Mouse (Mus musculus) granulocyte monocyte progenitor cell, adult 5-6 weeks (primary cell): ENCODE data around the gene Tns3. TPM values are rescaled to one million over a fixed set of nuclear protein-coding genes. Genes with fewer than 3 reads are reported as not detected.
"Not testable (repeated sequence)": the region's sequence is repeated elsewhere in the genome, so short reads cannot be mapped to it uniquely, and the experiment has no call there.

Experiments used
- ATAC-seq: replicated peaks from 2 replicates; pipeline ENCODE4 v1.8.0; 2016; ENCODE audit warnings: mild to moderate bottlenecking, moderate TSS enrichment, inconsistent platforms; ENCODE audit not compliant: poor library complexity, severe bottlenecking
- total RNA-seq, 2 experiments: library from RNA; stranded (forward) in 1 of 2; stranded (reverse) in 1 of 2; fragments of 200-712, 200-1000 nt in 1 of 2; fragments of >200 nt in 1 of 2; fragmentation: Nextera tagmentation in 1 of 2; gene quantifications; 2 replicates each; pipeline ENCODE4 v1.2.3; 2014 to 2017

Tns3 gene
- total RNA-seq, 2 experiments from 2014 or later, result 13.1 to 26.9 TPM

GRCm38 (mm10) chr11:8625915-8626604 lies 38.3 kb downstream of the Tns3 start:
- no peak for ATAC-seq

- ATAC-seq, result no peak
Measured at GRCm38 (mm10) chr11:8625451-8625850, 38.9 kb downstream of the Tns3 start.

- peak; percentile 48 for ATAC-seq
Measured at GRCm38 (mm10) chr11:8624179-8624886, 40.0 kb downstream of the Tns3 start.

- peak; percentile 10; the same call in 1 of the 2 replicates for ATAC-seq
Measured at GRCm38 (mm10) chr11:8623852-8624178, 40.5 kb downstream of the Tns3 start.

- ATAC-seq, result no peak
Measured at GRCm38 (mm10) chr11:8622668-8623067, 41.7 kb downstream of the Tns3 start.

- not testable (repeated sequence) for ATAC-seq
Measured at GRCm38 (mm10) chr11:8619111-8619510, 45.2 kb downstream of the Tns3 start.

GRCm38 (mm10) chr11:8618301-8618700 lies 46.0 kb downstream of the Tns3 start:
- ATAC-seq, result no peak

GRCm38 (mm10) chr11:8615436-8615835 lies 48.9 kb downstream of the Tns3 start:
- no peak for ATAC-seq

- ATAC-seq, result no peak
Measured at GRCm38 (mm10) chr11:8610456-8610855, 53.9 kb downstream of the Tns3 start.

- peak; percentile 79 for ATAC-seq
Measured at GRCm38 (mm10) chr11:8609873-8610272, 54.5 kb downstream of the Tns3 start.

- no peak for ATAC-seq
Measured at GRCm38 (mm10) chr11:8607123-8607522, 57.2 kb downstream of the Tns3 start.

- no peak for ATAC-seq
Measured at GRCm38 (mm10) chr11:8604789-8605569, 59.4 kb downstream of the Tns3 start.

- no peak for ATAC-seq
Measured at GRCm38 (mm10) chr11:8602606-8603005, 61.7 kb downstream of the Tns3 start.

- peak; percentile 66 for ATAC-seq
Measured at GRCm38 (mm10) chr11:8601411-8601821, 62.9 kb downstream of the Tns3 start.

- ATAC-seq, result no peak
Measured at GRCm38 (mm10) chr11:8595642-8596041, 68.7 kb downstream of the Tns3 start.

GRCm38 (mm10) chr11:8593172-8593571 lies 71.2 kb downstream of the Tns3 start:
- peak; percentile 58 for ATAC-seq

- no peak for ATAC-seq
Measured at GRCm38 (mm10) chr11:8591271-8591670, 73.1 kb downstream of the Tns3 start.

GRCm38 (mm10) chr11:8589226-8589905 lies 75.0 kb downstream of the Tns3 start:
- ATAC-seq, result peak; percentile 86

GRCm38 (mm10) chr11:8587941-8588340 lies 76.4 kb downstream of the Tns3 start:
- no peak for ATAC-seq

GRCm38 (mm10) chr11:8586996-8587644 lies 77.2 kb downstream of the Tns3 start:
- ATAC-seq, result no peak
